Mouse (Mus musculus): Measurements from ENCODE around the gene Dmrta2.

The Dmrta2 gene

DNA sequence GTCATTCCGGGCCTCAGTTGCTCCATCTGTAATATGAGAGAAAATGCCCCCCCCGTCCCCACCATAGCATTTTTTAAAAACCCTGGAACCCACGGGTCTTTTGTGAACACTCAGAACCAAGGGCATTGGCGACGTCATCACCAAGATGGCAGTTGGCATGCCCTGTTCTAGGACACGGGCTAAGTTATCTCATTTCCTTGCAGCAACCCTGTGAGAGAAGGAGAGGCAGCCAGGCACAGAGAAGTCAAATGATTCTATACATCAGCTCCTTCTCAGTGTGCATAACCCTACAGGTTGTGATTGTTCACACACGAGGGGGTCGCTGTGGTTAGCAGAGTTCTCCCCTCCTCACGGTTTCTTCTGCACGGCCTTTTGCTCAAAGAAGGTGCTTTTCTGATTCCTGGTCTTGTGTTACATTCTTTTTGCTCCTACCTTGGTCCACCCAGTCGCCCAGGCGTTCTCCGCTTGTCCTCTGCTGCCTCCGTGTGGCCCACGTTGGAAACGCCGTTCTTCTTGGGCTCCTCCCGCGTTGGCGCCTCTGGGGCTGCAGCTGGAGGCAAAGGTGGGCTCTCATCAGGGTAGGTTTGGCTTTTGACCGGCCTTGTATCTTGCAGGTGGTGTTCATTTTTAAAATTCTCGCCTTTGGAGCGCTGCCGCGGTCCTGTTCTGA lies 44.2 kb downstream of the Dmrta2 start:
- peak; percentile 95 for DNase-seq

DNA sequence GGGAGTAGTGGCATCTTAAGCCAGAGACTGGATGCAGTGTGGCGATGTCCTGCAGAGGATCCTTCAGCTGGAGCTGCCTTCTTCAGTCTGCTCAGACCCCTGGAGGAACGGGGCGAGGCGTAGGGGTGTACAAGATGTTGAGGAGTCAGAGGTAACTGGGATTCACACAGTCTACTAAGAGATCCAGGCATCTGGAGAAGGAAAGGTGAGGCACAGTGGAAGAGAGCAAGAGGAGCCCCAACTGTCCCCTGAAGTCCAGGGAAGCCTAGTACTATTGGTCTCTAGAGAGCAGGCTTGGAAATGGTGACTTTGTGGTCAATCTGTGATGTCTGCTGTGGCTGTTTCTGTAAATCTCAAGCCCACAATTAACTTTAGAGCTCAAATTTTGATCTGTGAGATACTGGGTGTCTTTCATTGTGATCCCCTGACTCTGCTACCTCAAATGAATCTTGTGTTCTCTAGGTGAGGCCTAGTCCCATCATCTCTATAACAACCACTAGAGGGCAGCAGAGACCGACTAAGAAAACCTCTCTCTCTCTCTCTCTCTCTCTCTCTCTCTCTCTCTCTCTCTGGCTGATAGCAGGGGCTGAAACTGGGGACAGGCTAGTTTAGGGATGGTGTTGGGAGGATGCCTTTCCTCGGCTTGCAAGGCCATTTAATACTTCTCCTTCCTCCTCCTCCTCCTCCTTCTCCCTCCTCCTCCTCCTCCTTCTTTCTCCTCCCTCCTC lies 50.8 kb downstream of the Dmrta2 start:
- DNase-seq: peak; percentile 42

DNA sequence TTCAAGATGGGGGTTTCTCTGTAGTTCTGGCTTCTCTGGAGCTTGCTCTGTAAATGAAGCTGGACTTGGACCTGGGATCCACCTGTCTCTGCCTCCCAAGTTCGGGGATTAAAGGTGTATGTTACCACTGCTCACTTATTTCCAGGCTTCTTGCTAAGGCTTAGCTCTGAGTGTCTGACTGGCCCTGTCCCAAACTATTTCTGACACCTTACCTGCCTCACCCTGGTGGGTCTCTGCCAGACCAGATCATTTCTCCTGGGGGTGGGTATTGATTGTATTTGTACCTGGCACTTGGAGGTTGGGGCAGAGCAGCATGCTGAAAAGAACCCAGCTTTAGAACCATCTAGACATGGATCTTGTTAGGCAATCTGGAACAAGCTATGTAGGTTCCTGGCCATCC lies 51.6 kb downstream of the Dmrta2 start:
- DNase-seq: no peak
